Mouse (Mus musculus) neural tube, embryonic 11.5 days (tissue): ENCODE measurements around the gene Spg11. TPM values are rescaled to one million over a fixed set of nuclear protein-coding genes. Genes with fewer than 3 reads are reported as not detected.
"Not testable (repeated sequence)": the region's sequence is repeated elsewhere in the genome, so short reads cannot be mapped to it uniquely, and the experiment has no call there.

Experiments
- ATAC-seq: fragments of 200-750 bp; cut with Nextera tagmentation; 2 replicates; pipeline ENCODE4 v1.8.0; 2017; ENCODE audit warnings: moderate number of reproducible peaks, mild to moderate bottlenecking, moderate TSS enrichment, moderate library complexity; ENCODE audit not compliant: insufficient read depth, low FRiP score, low TSS enrichment
- DNase-seq: peaks from one replicate; pipeline ENCODE4 v3.0.0-alpha.2; 2015; ENCODE audit warnings: low spot score
- H3K27ac ChIP-seq: fragments of 300-500 bp; sonication (generic); 2 replicates; pipeline ENCODE4 v1.5.1; 2014; ENCODE audit warnings: low read depth, mild to moderate bottlenecking, low read length
- H3K27me3 ChIP-seq: fragments of 300-500 bp; sonication (generic); 2 replicates; pipeline ENCODE4 v1.6.1; 2014; ENCODE audit warnings: mild to moderate bottlenecking, low read length, mixed read lengths; ENCODE audit not compliant: control insufficient read depth, insufficient read depth
- H3K36me3 ChIP-seq: fragments of 300-500 bp; sonication (generic); 2 replicates; pipeline ENCODE4 v1.6.1; 2014; ENCODE audit warnings: mild to moderate bottlenecking, low read length, moderate library complexity, mixed read lengths; ENCODE audit not compliant: control insufficient read depth, insufficient read depth
- H3K4me1 ChIP-seq: fragments of 300-500 bp; sonication (generic); 2 replicates; pipeline ENCODE4 v1.6.1; 2014; ENCODE audit warnings: low read length, mixed read lengths; ENCODE audit not compliant: control insufficient read depth, insufficient read depth
- H3K4me2 ChIP-seq: fragments of 300-500 bp; sonication (generic); 2 replicates; pipeline ENCODE4 v1.6.1; 2014; ENCODE audit warnings: low read depth, mild to moderate bottlenecking, moderate library complexity
- H3K4me3 ChIP-seq: fragments of 300-500 bp; sonication (generic); 2 replicates; pipeline ENCODE4 v1.5.1; 2014; ENCODE audit warnings: low read depth, low read length
- H3K9ac ChIP-seq: fragments of 300-500 bp; sonication (generic); 2 replicates; pipeline ENCODE4 v1.6.1; 2014; ENCODE audit warnings: mild to moderate bottlenecking, low read length
- H3K9me3 ChIP-seq: fragments of 300-500 bp; sonication (generic); 2 replicates; pipeline ENCODE4 v1.6.1; 2016; ENCODE audit warnings: low read length; ENCODE audit not compliant: control insufficient read depth
- WGBS: fragments of 180-500 bp; shearing (Covaris S2); extraction: QIAGEN DNeasy Blood & Tissue Kit; methylation state at CpG from one replicate; pipeline ENCODE4 v1.1.7; 2014; 5-methylcytosine and 5-hydroxymethylcytosine counted together
- polyA plus RNA-seq: library from polyadenylated mRNA; unstranded; fragments of >200 nt; fragmentation: Nextera tagmentation; extraction: Ambion mirVana; gene quantifications from 2 replicates; pipeline ENCODE4 v1.2.1, GENCODE M21; 2014

Spg11 gene
- polyA plus RNA-seq, 1 experiment from 2014 or later: 14.5 TPM

- peaks cover 7% of the 10 kb centered on the region for H3K36me3 ChIP-seq
- no peaks in the 10 kb centered on the region for H3K27me3 ChIP-seq
- no peak overlapping the region for H3K9ac ChIP-seq
- H3K4me1 ChIP-seq: no peaks in the 10 kb centered on the region
- H3K4me3 ChIP-seq: no peak overlapping the region
- ATAC-seq (no peak), DNase-seq (no peak)
- H3K27ac ChIP-seq: no peak overlapping the region
- no peaks in the 10 kb centered on the region for H3K9me3 ChIP-seq
- H3K4me2 ChIP-seq: no peak overlapping the region
- 92% methylated on average over 11 of the region's 11 CpGs for WGBS
Observed at GRCm38 (mm10) chr2:122059365-122060115, 58.6 kb downstream of the Spg11 start.

- H3K9ac ChIP-seq: no peak overlapping the region
- H3K27me3 ChIP-seq: no peaks in the 10 kb centered on the region
- no peak for DNase-seq
- peaks cover 2% of the 10 kb centered on the region for H3K36me3 ChIP-seq
- H3K4me1 ChIP-seq: no peaks in the 10 kb centered on the region
- ATAC-seq: no peak
- no peak overlapping the region for H3K4me3 ChIP-seq
- H3K9me3 ChIP-seq: no peaks in the 10 kb centered on the region
- H3K4me2 ChIP-seq: no peak overlapping the region
- no peak overlapping the region for H3K27ac ChIP-seq
Observed at GRCm38 (mm10) chr2:122043926-122044325, 74.3 kb downstream of the Spg11 start.

GRCm38 (mm10) chr2:122036064-122036463 lies 82.1 kb downstream of the Spg11 start:
- no peak for ATAC-seq
- Histone ChIP-seq H3K4me2 (no peak overlapping the region), H3K9me3 (no peaks in the 10 kb centered on the region), H3K4me1 (no peaks in the 10 kb centered on the region), H3K4me3 (no peak overlapping the region), H3K36me3 (no peaks in the 10 kb centered on the region; the same call in 1 of the 2 replicates), H3K27ac (no peak overlapping the region), H3K9ac (no peak overlapping the region), H3K27me3 (no peaks in the 10 kb centered on the region)
- WGBS: 96% methylated on average over 3 of the region's 3 CpGs
- DNase-seq: no peak

GRCm38 (mm10) chr2:122031970-122032369 lies 86.2 kb downstream of the Spg11 start:
- Histone ChIP-seq H3K27me3 (no peaks in the 10 kb centered on the region), H3K9me3 (no peaks in the 10 kb centered on the region), H3K4me2 (no peak overlapping the region), H3K4me3 (no peak overlapping the region), H3K36me3 (no peaks in the 10 kb centered on the region), H3K27ac (no peak overlapping the region), H3K4me1 (no peaks in the 10 kb centered on the region), H3K9ac (no peak overlapping the region)
- no peak for DNase-seq
- no peak for ATAC-seq
- 87% methylated on average over 5 of the region's 6 CpGs for WGBS

- Histone ChIP-seq H3K4me1 (no peaks in the 10 kb centered on the region), H3K9me3 (no peaks in the 10 kb centered on the region), H3K27me3 (no peaks in the 10 kb centered on the region), H3K36me3 (no peaks in the 10 kb centered on the region), H3K4me3 (peak overlapping the region; percentile 84), H3K9ac (peak overlapping the region; percentile 82), H3K4me2 (peak overlapping the region; percentile 81), H3K27ac (peak overlapping the region; percentile 72)
- peak; percentile 58 for DNase-seq
- peak; percentile 58 for ATAC-seq
- WGBS: 2% methylated on average over 71 of the region's 71 CpGs
Observed at GRCm38 (mm10) chr2:122028756-122029700, 89.2 kb downstream of the Spg11 start.

- DNase-seq (peak; percentile 95), ATAC-seq (peak; percentile 99)
- peak within 1 kb of the TSS; percentile 84 for H3K4me3 ChIP-seq
- H3K27me3 ChIP-seq: no peaks in the 10 kb centered on the region
- no peaks in the 10 kb centered on the region for H3K4me1 ChIP-seq
- peak within 1 kb of the TSS; percentile 72 for H3K27ac ChIP-seq
- H3K9me3 ChIP-seq: no peaks in the 10 kb centered on the region
- H3K4me2 ChIP-seq: peak within 1 kb of the TSS; percentile 81
- WGBS: under 1% methylated on average over 53 of the region's 67 CpGs
- peak within 1 kb of the TSS; percentile 82 for H3K9ac ChIP-seq
- H3K36me3 ChIP-seq: no peaks in the 10 kb centered on the region
Observed at GRCm38 (mm10) chr2:122027862-122028755, 90.1 kb downstream of the Spg11 start, which contains the start of gene Eif3j1. Gene Eif3j1 (plus strand): TSS chr2:122028546.

GRCm38 (mm10) chr2:122027091-122027490 lies 91.1 kb downstream of the Spg11 start:
- H3K9ac ChIP-seq, H3K4me3 ChIP-seq, DNase-seq, H3K36me3 ChIP-seq, H3K27me3 ChIP-seq, H3K27ac ChIP-seq, H3K4me2 ChIP-seq, ATAC-seq, H3K4me1 ChIP-seq, H3K9me3 ChIP-seq: not testable (repeated sequence)
- 94% methylated on average over 10 of the region's 10 CpGs for WGBS

- Histone ChIP-seq H3K27me3 (no peaks in the 10 kb centered on the region), H3K36me3 (no peaks in the 10 kb centered on the region), H3K4me2 (no peak overlapping the region), H3K4me1 (no peaks in the 10 kb centered on the region), H3K27ac (no peak overlapping the region), H3K4me3 (no peak overlapping the region), H3K9ac (no peak overlapping the region), H3K9me3 (no peaks in the 10 kb centered on the region)
- 84% methylated on average over 2 of the region's 2 CpGs for WGBS
- ATAC-seq (no peak), DNase-seq (no peak)
Observed at GRCm38 (mm10) chr2:122022284-122022683, 95.9 kb downstream of the Spg11 start.
